Mouse (Mus musculus) forelimb bud, embryonic 11.5 days (tissue): ENCODE data around the gene Mob3c.

Experiments used
- DNase-seq: peaks from one replicate; pipeline ENCODE4 v3.0.0-alpha.2; 2012; ENCODE audit warnings: low read depth, low spot score

Gene Mob3c

GRCm38 (mm10) chr4:115827888-115828571, at the start of gene Mob3c:
Gene Mob3c, plus strand, starts transcription at chr4:115828092.
- peak; percentile 57 for DNase-seq

GRCm38 (mm10) chr4:115780269-115780668, 47.6 kb upstream of the Mob3c start:
- no peak for DNase-seq

GRCm38 (mm10) chr4:115780918-115781317, 47.0 kb upstream of the Mob3c start, which contains the start of gene Tex38:
Gene Tex38, minus strand, starts transcription at chr4:115781018.
- DNase-seq = no peak

GRCm38 (mm10) chr4:115782026-115782805, 45.7 kb upstream of the Mob3c start:
- DNase-seq = no peak

GRCm38 (mm10) chr4:115784769-115785510, 43.0 kb upstream of the Mob3c start, which contains the start of gene Atpaf1:
Gene Atpaf1, plus strand, starts transcription at chr4:115784812.
- DNase-seq = peak; percentile 53

GRCm38 (mm10) chr4:115785511-115786034, 42.3 kb upstream of the Mob3c start:
- DNase-seq = no peak

- no peak for DNase-seq
Observed at GRCm38 (mm10) chr4:115790864-115791263, 37.0 kb upstream of the Mob3c start.

GRCm38 (mm10) chr4:115795360-115795759, 32.5 kb upstream of the Mob3c start:
- DNase-seq = peak; percentile 23

GRCm38 (mm10) chr4:115799981-115800380, 27.9 kb upstream of the Mob3c start:
- DNase-seq = no peak

GRCm38 (mm10) chr4:115812326-115812725, 15.6 kb upstream of the Mob3c start:
- no peak for DNase-seq

- DNase-seq = no peak
Observed at GRCm38 (mm10) chr4:115815606-115816005, 12.3 kb upstream of the Mob3c start.

GRCm38 (mm10) chr4:115820199-115820598, 7.7 kb upstream of the Mob3c start:
- no peak for DNase-seq

GRCm38 (mm10) chr4:115820944-115821343, 6.9 kb upstream of the Mob3c start:
- DNase-seq = no peak

- no peak for DNase-seq
Observed at GRCm38 (mm10) chr4:115821431-115821830, 6.5 kb upstream of the Mob3c start.

GRCm38 (mm10) chr4:115821928-115822327, 6.0 kb upstream of the Mob3c start:
- DNase-seq = no peak

GRCm38 (mm10) chr4:115824178-115824577, 3.7 kb upstream of the Mob3c start:
- no peak for DNase-seq

GRCm38 (mm10) chr4:115825271-115825670, 2.6 kb upstream of the Mob3c start:
- no peak for DNase-seq

GRCm38 (mm10) chr4:115827066-115827465, 826 bp upstream of the Mob3c start:
- no peak for DNase-seq

- DNase-seq = no peak
Observed at GRCm38 (mm10) chr4:115827535-115827887, 381 bp upstream of the Mob3c start.

GRCm38 (mm10) chr4:115828572-115828902, 645 bp downstream of the Mob3c start:
- DNase-seq = no peak

- DNase-seq = no peak
Observed at GRCm38 (mm10) chr4:115830491-115830890, 2.6 kb downstream of the Mob3c start.

- DNase-seq = no peak
Observed at GRCm38 (mm10) chr4:115831221-115831620, 3.3 kb downstream of the Mob3c start.
